ENCODE assay signal across 17 mouse cellular contexts in genomic region chr13:71263315-71263878, GRCm38 (mm10).
A peak's percentile ranks its signal among the peaks of the same experiment; 100 is the strongest.
DNase-seq lines count a peak whose midpoint lies in the region; ATAC-seq lines count a peak whose summit lies in the region.
"Had no signal": no experiment of that assay in that cellular context is flagged by ENCODE, and none has a peak within 500 bp of the region (broad histone marks: within the 10 kb centered on the region; RNA-seq: fewer than 3 reads in every experiment).

No protein-coding gene starts in this region.

- no peak for ATAC-seq in heart, embryonic 11.5 days (replicated peaks; ENCODE audit: insufficient number of reproducible peaks, low FRiP score, low TSS enrichment)
- ATAC-seq in midbrain, embryonic 13.5 days = no peak
- no peak for ATAC-seq in midbrain, embryonic 11.5 days (ENCODE audit: low FRiP score)
- 0 out of 2 replicates have a peak, but pooled peaks have one; percentile 4 for ATAC-seq in hindbrain, embryonic 16.5 days
- no peak; the same call in 1 of the 2 replicates for ATAC-seq in neural tube, embryonic 15.5 days (ENCODE audit: low FRiP score)

- no peaks in the 10 kb centered on the region for H3K36me3 ChIP-seq in heart, embryonic 11.5 days (ENCODE audit: control insufficient read depth, insufficient read depth, low read length)
- H3K36me3 ChIP-seq in midbrain, embryonic 13.5 days = no peaks in the 10 kb centered on the region
- no peaks in the 10 kb centered on the region for H3K36me3 ChIP-seq in midbrain, embryonic 11.5 days (ENCODE audit: control insufficient read depth, insufficient read depth, low read length)
- H3K36me3 ChIP-seq in hindbrain, embryonic 16.5 days (ENCODE audit: control insufficient read depth, insufficient read depth, low read length) = no peaks in the 10 kb centered on the region
- no peaks in the 10 kb centered on the region for H3K36me3 ChIP-seq in neural tube, embryonic 15.5 days
- H3K36me3 ChIP-seq: embryonic facial prominence, embryonic 12.5 days; limb, embryonic 13.5 days; liver, embryonic 15.5 days had no signal

- no peak overlapping the region for H3K27ac ChIP-seq in heart, embryonic 11.5 days (ENCODE audit: low read depth, low read length)
- H3K27ac ChIP-seq in midbrain, embryonic 13.5 days = no peak overlapping the region
- H3K27ac ChIP-seq in midbrain, embryonic 11.5 days (ENCODE audit: low read depth, low read length) = no peak overlapping the region
- H3K27ac ChIP-seq in hindbrain, embryonic 16.5 days (ENCODE audit: low read depth, low read length) = no peak overlapping the region
- no peak overlapping the region for H3K27ac ChIP-seq in neural tube, embryonic 15.5 days (replicated peaks)
- H3K27ac ChIP-seq: embryonic facial prominence, embryonic 12.5 days; limb, embryonic 13.5 days; liver, embryonic 15.5 days; stomach, postnatal 0 days had no signal

- no peak overlapping the region for H3K4me2 ChIP-seq in heart, embryonic 11.5 days
- H3K4me2 ChIP-seq in midbrain, embryonic 13.5 days (replicated peaks) = peak overlapping the region; percentile 9; the same call in 1 of the 2 replicates
- no peak overlapping the region for H3K4me2 ChIP-seq in midbrain, embryonic 11.5 days
- peak overlapping the region; percentile 45 for H3K4me2 ChIP-seq in hindbrain, embryonic 16.5 days (ENCODE audit: low read length)
- peak overlapping the region; percentile 48 for H3K4me2 ChIP-seq in neural tube, embryonic 15.5 days
- H3K4me2 ChIP-seq: embryonic facial prominence, embryonic 12.5 days; limb, embryonic 13.5 days; liver, embryonic 15.5 days had no signal

- no peaks in the 10 kb centered on the region for H3K27me3 ChIP-seq in heart, embryonic 11.5 days (ENCODE audit: control insufficient read depth, insufficient read depth, low read length)
- 0 out of 2 replicates have a peak, but pooled peaks cover 4% of the 10 kb centered on the region for H3K27me3 ChIP-seq in midbrain, embryonic 13.5 days
- H3K27me3 ChIP-seq in midbrain, embryonic 11.5 days (ENCODE audit: control insufficient read depth, insufficient read depth, low read length) = no peaks in the 10 kb centered on the region
- H3K27me3 ChIP-seq in hindbrain, embryonic 16.5 days (replicated peaks; ENCODE audit: control insufficient read depth, insufficient read depth, low read length) = no peaks in the 10 kb centered on the region
- no peaks in the 10 kb centered on the region for H3K27me3 ChIP-seq in neural tube, embryonic 15.5 days (replicated peaks)
- H3K27me3 ChIP-seq: embryonic facial prominence, embryonic 12.5 days; liver, embryonic 15.5 days had no signal

- WGBS in heart, embryonic 11.5 days (ENCODE audit: insufficient replicate concordance) = 92% methylated on average over 16 of the region's 16 CpGs
- WGBS in midbrain, embryonic 13.5 days = 70% methylated on average over 16 of the region's 16 CpGs
- WGBS in midbrain, embryonic 11.5 days = 84% methylated on average over 16 of the region's 16 CpGs
- WGBS in hindbrain, embryonic 16.5 days = 52% methylated on average over 16 of the region's 16 CpGs
- 45% methylated on average over 16 of the region's 16 CpGs for WGBS in neural tube, embryonic 15.5 days

- peak; percentile 51 for DNase-seq in heart, adult 11 months
- no peak for DNase-seq in midbrain, embryonic 11.5 days (ENCODE audit: low spot score, missing footprints)
- no peak for DNase-seq in cerebellum, adult 9-11 months
- DNase-seq: cerebellum, adult 11 months; heart, postnatal 4 days; kidney, adult 11 months; kidney, postnatal 10 days; layer of hippocampus, adult 9-11 months; right cerebral cortex, postnatal 25 days had no signal

- no peak overlapping the region for H3K4me3 ChIP-seq in heart, embryonic 11.5 days (ENCODE audit: low read depth, low read length)
- H3K4me3 ChIP-seq in midbrain, embryonic 13.5 days (replicated peaks) = no peak overlapping the region
- H3K4me3 ChIP-seq in midbrain, embryonic 11.5 days (ENCODE audit: low read depth, low read length) = no peak overlapping the region
- peak overlapping the region; percentile 19 for H3K4me3 ChIP-seq in hindbrain, embryonic 16.5 days (ENCODE audit: low read length)
- peak overlapping the region; percentile 14 for H3K4me3 ChIP-seq in neural tube, embryonic 15.5 days (replicated peaks)
- H3K4me3 ChIP-seq: embryonic facial prominence, embryonic 12.5 days; limb, embryonic 13.5 days; liver, embryonic 15.5 days had no signal

- no peaks in the 10 kb centered on the region for H3K4me1 ChIP-seq in heart, embryonic 11.5 days (ENCODE audit: control insufficient read depth, insufficient read depth, low read length)
- H3K4me1 ChIP-seq in midbrain, embryonic 13.5 days (replicated peaks) = peaks cover 4% of the 10 kb centered on the region; the same call in 1 of the 2 replicates
- no peaks in the 10 kb centered on the region for H3K4me1 ChIP-seq in midbrain, embryonic 11.5 days (ENCODE audit: control insufficient read depth, insufficient read depth, low read length)
- no peaks in the 10 kb centered on the region for H3K4me1 ChIP-seq in hindbrain, embryonic 16.5 days (ENCODE audit: control insufficient read depth, insufficient read depth, low read depth, low read length)
- 0 out of 2 replicates have a peak, but pooled peaks cover 5% of the 10 kb centered on the region for H3K4me1 ChIP-seq in neural tube, embryonic 15.5 days
- H3K4me1 ChIP-seq: embryonic facial prominence, embryonic 12.5 days; limb, embryonic 13.5 days; liver, embryonic 15.5 days had no signal

- no peak overlapping the region for H3K9ac ChIP-seq in heart, embryonic 11.5 days (ENCODE audit: low read depth, low read length)
- H3K9ac ChIP-seq in midbrain, embryonic 13.5 days (replicated peaks) = no peak overlapping the region
- no peak overlapping the region for H3K9ac ChIP-seq in midbrain, embryonic 11.5 days (ENCODE audit: low read length)
- peak overlapping the region; percentile 18; the same call in 1 of the 2 replicates for H3K9ac ChIP-seq in hindbrain, embryonic 16.5 days (ENCODE audit: low read depth, low read length)
- 0 out of 2 replicates have a peak overlapping the region, but pooled peaks have one; percentile 28 for H3K9ac ChIP-seq in neural tube, embryonic 15.5 days (replicated peaks)
- H3K9ac ChIP-seq: embryonic facial prominence, embryonic 12.5 days; limb, embryonic 13.5 days; liver, embryonic 15.5 days had no signal

- no peaks in the 10 kb centered on the region for H3K9me3 ChIP-seq in heart, embryonic 11.5 days (replicated peaks; ENCODE audit: control insufficient read depth, low read length)
- no peaks in the 10 kb centered on the region for H3K9me3 ChIP-seq in midbrain, embryonic 13.5 days
- H3K9me3 ChIP-seq in midbrain, embryonic 11.5 days (ENCODE audit: control insufficient read depth, low read length) = no peaks in the 10 kb centered on the region
- H3K9me3 ChIP-seq in hindbrain, embryonic 16.5 days (ENCODE audit: control insufficient read depth, low read length) = no peaks in the 10 kb centered on the region
- no peaks in the 10 kb centered on the region for H3K9me3 ChIP-seq in neural tube, embryonic 15.5 days (replicated peaks)
- H3K9me3 ChIP-seq: embryonic facial prominence, embryonic 12.5 days; limb, embryonic 13.5 days; liver, embryonic 15.5 days had no signal

Comparison
In these comparisons a context has a peak if more than half of its experiments do, and no peak if none do; other contexts are left out.
1. H3K4me2 ChIP-seq: peak in midbrain, embryonic 13.5 days (single experiment), hindbrain, embryonic 16.5 days (single experiment) and neural tube, embryonic 15.5 days (single experiment); none in heart, embryonic 11.5 days (single experiment) and midbrain, embryonic 11.5 days (single experiment).
2. H3K4me3 ChIP-seq: peak in hindbrain, embryonic 16.5 days (single experiment) and neural tube, embryonic 15.5 days (single experiment); none in heart, embryonic 11.5 days (single experiment), midbrain, embryonic 13.5 days (single experiment) and midbrain, embryonic 11.5 days (single experiment).
3. H3K9ac ChIP-seq: peak in hindbrain, embryonic 16.5 days (single experiment) and neural tube, embryonic 15.5 days (single experiment); none in heart, embryonic 11.5 days (single experiment), midbrain, embryonic 13.5 days (single experiment) and midbrain, embryonic 11.5 days (single experiment).